Mouse (Mus musculus) kidney, postnatal 0 days (tissue): ENCODE data around the gene Tenm1. TPM values are rescaled to one million over a fixed set of nuclear protein-coding genes. Genes with fewer than 3 reads are reported as not detected.

Experiments
- ATAC-seq: fragments of 200-750 bp; cut with Nextera tagmentation; replicated peaks from 2 replicates; pipeline ENCODE4 v1.8.0; 2017; ENCODE audit warnings: low read depth, moderate number of reproducible peaks, moderate TSS enrichment, moderate library complexity; ENCODE audit not compliant: low FRiP score
- DNase-seq: peaks from one replicate; pipeline ENCODE4 v3.0.0-alpha.2; 2016; ENCODE audit warnings: low spot score
- H3K27ac ChIP-seq: fragments of 300-500 bp; sonication (generic); 2 replicates; pipeline ENCODE4 v1.5.1; 2014; ENCODE audit warnings: mild to moderate bottlenecking
- H3K27me3 ChIP-seq: fragments of 300-500 bp; sonication (generic); 2 replicates; pipeline ENCODE4 v1.6.1; 2014; ENCODE audit warnings: low read length, mixed read lengths; ENCODE audit not compliant: insufficient read depth
- H3K36me3 ChIP-seq: fragments of 300-500 bp; sonication (generic); 2 replicates; pipeline ENCODE4 v1.6.1; 2014; ENCODE audit warnings: low read length, mixed read lengths; ENCODE audit not compliant: insufficient read depth
- H3K4me1 ChIP-seq: fragments of 300-500 bp; sonication (generic); replicated peaks from 2 replicates; pipeline ENCODE4 v1.6.1; 2014; ENCODE audit warnings: antibody characterized with exemption, low read length, mixed read lengths; ENCODE audit not compliant: insufficient read depth
- H3K4me2 ChIP-seq: fragments of 300-500 bp; sonication (generic); 2 replicates; pipeline ENCODE4 v1.6.1; 2014; ENCODE audit warnings: mild to moderate bottlenecking, low read length, moderate library complexity, mixed read lengths
- H3K4me3 ChIP-seq: fragments of 300-500 bp; sonication (generic); replicated peaks from 2 replicates; pipeline ENCODE4 v1.5.1; 2014; ENCODE audit warnings: low read depth, low read length
- H3K9ac ChIP-seq: fragments of 300-500 bp; sonication (generic); 2 replicates; pipeline ENCODE4 v1.6.1; 2014; ENCODE audit warnings: low read depth, low read length
- H3K9me3 ChIP-seq: fragments of 300-500 bp; sonication (generic); replicated peaks from 2 replicates; pipeline ENCODE4 v1.6.1; 2016; ENCODE audit warnings: low read length, inconsistent platforms, mixed read lengths
- CTCF ChIP-seq: IDR thresholded peaks from 2 replicates; pipeline ENCODE4 v1.5.1; 2016; ENCODE audit warnings: antibody characterized with exemption, low read depth, mild to moderate bottlenecking, moderate library complexity
- WGBS: fragments of 180-500 bp; shearing (Covaris S2); extraction: QIAGEN DNeasy Blood & Tissue Kit; methylation state at CpG from one replicate; pipeline ENCODE4 v1.1.7; 2014; 5-methylcytosine and 5-hydroxymethylcytosine counted together
- polyA plus RNA-seq: library from polyadenylated mRNA; unstranded; fragments of >200 nt; fragmentation: Nextera tagmentation; extraction: Ambion mirVana; gene quantifications from 2 replicates; pipeline ENCODE4 v1.2.1, GENCODE M21; 2015

Tenm1 gene
- polyA plus RNA-seq, 1 experiment from 2014 or later: 0.37 TPM

DNA sequence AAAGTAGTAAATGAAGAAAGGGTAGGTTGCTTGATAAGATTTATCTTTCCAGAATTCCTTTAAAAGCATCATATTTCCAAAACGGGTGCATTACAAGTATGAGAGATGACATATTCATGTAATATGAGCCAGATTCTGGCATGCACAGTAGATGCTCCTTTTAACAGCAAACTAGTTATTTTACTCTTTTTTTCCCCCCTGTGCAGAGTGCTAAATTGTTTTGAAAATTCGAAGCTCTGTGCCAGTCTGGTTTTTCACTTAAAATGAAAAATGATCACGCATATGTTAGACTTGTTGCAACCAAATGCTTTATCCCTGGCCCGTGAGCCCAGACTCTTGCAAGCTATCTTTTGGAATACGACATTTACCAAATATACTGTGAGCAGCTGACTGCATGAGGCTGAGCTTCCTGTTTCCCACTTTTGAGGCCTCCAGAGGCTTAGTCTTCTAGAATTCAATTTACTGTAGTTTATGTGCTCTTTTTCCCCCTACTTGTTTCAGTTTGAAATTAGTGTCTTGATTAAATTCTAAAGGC lies 226.6 kb downstream of the Tenm1 start:
- ATAC-seq: no peak
- Histone ChIP-seq H3K36me3 (no peaks in the 10 kb centered on the region), H3K27ac (no peak overlapping the region), H3K4me2 (no peak overlapping the region), H3K9me3 (no peaks in the 10 kb centered on the region), H3K4me3 (no peak overlapping the region), H3K4me1 (no peaks in the 10 kb centered on the region), H3K9ac (no peak overlapping the region), H3K27me3 (no peaks in the 10 kb centered on the region)
- 72% methylated on average over 5 of the region's 5 CpGs for WGBS
- TF ChIP-seq CTCF: no peak
- DNase-seq: peak; percentile 0

DNA sequence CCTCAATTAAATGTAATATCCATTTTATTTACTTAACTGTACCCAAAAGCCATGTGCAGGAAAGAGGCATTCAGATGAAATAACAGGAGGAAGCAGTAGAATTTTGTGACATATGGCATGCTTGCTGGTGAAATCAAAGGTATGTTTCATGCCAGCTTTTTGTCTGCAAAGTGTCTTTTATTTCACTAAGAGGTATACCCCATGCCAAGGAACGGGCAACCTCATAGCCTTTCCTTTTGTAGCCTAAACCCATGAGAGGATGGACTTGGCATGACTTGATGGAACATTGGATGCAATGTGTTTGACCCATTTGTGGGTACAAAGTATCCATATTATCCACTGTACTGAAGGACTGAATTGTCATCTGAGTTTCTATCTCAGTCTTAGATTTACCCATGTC lies 246.0 kb downstream of the Tenm1 start:
- H3K4me2 ChIP-seq: no peak overlapping the region
- H3K4me1 ChIP-seq: no peaks in the 10 kb centered on the region
- H3K9me3 ChIP-seq: no peaks in the 10 kb centered on the region
- no peaks in the 10 kb centered on the region for H3K36me3 ChIP-seq
- WGBS: 78% methylated on average over 1 of the region's 1 CpGs
- DNase-seq (no peak), ATAC-seq (no peak)
- H3K4me3 ChIP-seq: no peak overlapping the region
- H3K27ac ChIP-seq: no peak overlapping the region
- H3K9ac ChIP-seq: no peak overlapping the region
- TF ChIP-seq CTCF: no peak
- no peaks in the 10 kb centered on the region for H3K27me3 ChIP-seq

DNA sequence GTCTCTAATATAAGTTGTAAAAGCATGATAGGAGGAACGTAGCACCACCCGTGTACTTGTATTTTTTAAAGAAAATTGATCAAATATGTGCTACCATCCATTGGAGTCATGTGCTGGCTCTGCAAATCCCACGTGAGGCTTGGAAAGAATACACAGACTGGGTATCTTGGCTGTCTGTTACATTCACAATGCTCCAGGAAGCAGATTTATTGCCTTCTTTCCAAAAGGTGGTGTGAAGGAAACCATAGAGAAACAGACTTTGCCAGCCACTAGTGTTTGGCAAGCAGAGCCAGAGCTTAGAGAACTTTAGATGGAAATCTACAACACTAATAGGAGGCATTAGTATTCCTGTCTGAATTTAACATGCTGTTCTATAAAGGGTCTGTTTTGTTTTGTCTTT lies 277.4 kb downstream of the Tenm1 start:
- H3K4me1 ChIP-seq: no peaks in the 10 kb centered on the region
- no peak overlapping the region for H3K4me3 ChIP-seq
- no peak for TF ChIP-seq CTCF
- H3K4me2 ChIP-seq: no peak overlapping the region
- H3K27me3 ChIP-seq: no peaks in the 10 kb centered on the region
- DNase-seq (no peak), ATAC-seq (no peak)
- WGBS: 74% methylated on average over 3 of the region's 3 CpGs
- no peak overlapping the region for H3K9ac ChIP-seq
- no peaks in the 10 kb centered on the region for H3K9me3 ChIP-seq
- no peak overlapping the region for H3K27ac ChIP-seq
- H3K36me3 ChIP-seq: no peaks in the 10 kb centered on the region

DNA sequence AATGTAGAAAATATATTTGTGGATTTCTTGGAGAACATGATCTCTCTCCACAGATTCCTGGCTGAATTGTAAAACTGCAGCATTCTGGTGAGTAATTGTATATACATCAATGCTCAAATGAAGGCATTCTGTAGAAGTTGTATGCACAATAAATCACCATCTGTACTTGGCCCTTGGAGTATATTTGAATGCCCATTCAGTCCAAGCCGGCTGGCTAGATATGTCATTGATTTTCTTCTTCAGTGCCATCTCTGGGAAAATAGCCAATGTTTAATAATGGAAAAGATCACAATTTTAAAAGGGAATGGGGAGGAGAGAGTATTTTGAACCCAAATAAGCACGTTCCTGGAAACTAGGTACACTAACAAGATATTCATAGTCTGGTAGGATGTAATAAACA lies 299.2 kb downstream of the Tenm1 start:
- Histone ChIP-seq H3K27ac (no peak overlapping the region), H3K4me3 (no peak overlapping the region), H3K36me3 (no peaks in the 10 kb centered on the region), H3K4me2 (no peak overlapping the region), H3K9me3 (no peaks in the 10 kb centered on the region), H3K9ac (no peak overlapping the region), H3K4me1 (no peaks in the 10 kb centered on the region), H3K27me3 (no peaks in the 10 kb centered on the region)
- ATAC-seq: no peak
- WGBS: 66% methylated on average over 2 of the region's 2 CpGs
- TF ChIP-seq CTCF: no peak
- DNase-seq: no peak

DNA sequence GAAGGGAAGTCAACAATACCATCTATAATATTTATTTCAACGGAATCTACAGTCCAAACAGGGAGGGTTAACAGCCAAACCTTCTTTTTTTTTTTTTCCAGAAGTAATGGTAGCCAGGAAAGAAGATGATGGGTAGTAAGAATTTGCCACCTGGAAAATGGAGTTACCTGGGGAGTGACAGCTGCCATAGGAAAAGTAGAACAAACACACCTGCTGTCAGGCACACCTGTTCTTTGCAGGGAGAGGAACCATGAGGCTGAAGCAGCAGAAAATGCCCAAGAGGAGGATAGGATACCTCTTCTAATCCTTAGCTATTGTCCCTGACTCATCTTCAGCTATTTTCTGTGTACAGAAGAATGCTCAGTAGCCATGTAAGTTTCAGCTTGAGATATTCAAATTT lies 306.4 kb downstream of the Tenm1 start:
- Histone ChIP-seq H3K9me3 (no peaks in the 10 kb centered on the region), H3K27me3 (no peaks in the 10 kb centered on the region), H3K36me3 (no peaks in the 10 kb centered on the region), H3K4me3 (no peak overlapping the region), H3K4me2 (no peak overlapping the region), H3K9ac (no peak overlapping the region), H3K4me1 (no peaks in the 10 kb centered on the region), H3K27ac (no peak overlapping the region)
- TF ChIP-seq CTCF: no peak
- WGBS: 80% methylated on average over 1 of the region's 1 CpGs
- ATAC-seq (no peak), DNase-seq (no peak)

DNA sequence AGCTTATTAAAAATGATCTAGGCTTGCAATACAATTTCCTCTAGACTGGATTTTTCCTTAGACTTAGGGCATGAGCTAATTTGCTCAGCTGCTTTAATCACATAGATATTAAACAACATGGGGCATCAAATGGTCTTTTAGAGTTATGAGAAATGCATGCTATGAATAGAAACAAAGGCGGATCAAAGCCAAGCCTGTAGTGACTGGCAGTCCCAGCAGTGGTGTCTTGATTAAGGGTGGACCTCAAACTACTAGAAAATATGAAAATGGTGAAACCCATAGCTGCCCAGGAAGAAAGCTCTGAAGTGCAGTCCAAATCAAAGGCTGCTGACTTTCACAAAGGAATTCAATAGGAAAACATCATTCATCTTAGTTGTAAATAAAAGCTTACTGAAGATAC lies 306.9 kb downstream of the Tenm1 start:
- Histone ChIP-seq H3K36me3 (no peaks in the 10 kb centered on the region), H3K27me3 (no peaks in the 10 kb centered on the region), H3K4me3 (no peak overlapping the region), H3K4me2 (no peak overlapping the region), H3K27ac (no peak overlapping the region), H3K4me1 (no peaks in the 10 kb centered on the region), H3K9ac (no peak overlapping the region), H3K9me3 (no peaks in the 10 kb centered on the region)
- 75% methylated on average over 1 of the region's 1 CpGs for WGBS
- TF ChIP-seq CTCF: no peak
- DNase-seq (no peak), ATAC-seq (no peak)

DNA sequence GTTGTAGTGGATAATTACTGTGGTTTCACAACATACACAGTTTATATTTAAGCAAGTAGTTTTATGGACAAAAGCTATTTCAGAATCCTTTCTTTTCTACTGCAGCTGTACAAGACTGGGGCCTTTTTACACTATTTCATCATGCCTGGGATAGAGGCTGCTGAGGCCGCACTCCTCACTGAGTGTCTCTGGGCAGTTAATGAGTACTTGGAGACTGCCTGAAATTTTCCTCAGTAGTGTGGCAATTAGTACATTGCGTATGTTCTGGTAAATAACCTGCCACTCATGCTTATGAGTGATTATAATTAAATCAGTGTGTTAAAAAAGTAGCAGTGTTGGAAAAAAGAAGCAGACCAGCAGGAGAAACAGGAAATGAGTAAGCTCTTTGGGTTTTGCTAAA lies 442.8 kb downstream of the Tenm1 start:
- Histone ChIP-seq H3K27ac (no peak overlapping the region), H3K27me3 (no peaks in the 10 kb centered on the region), H3K4me2 (no peak overlapping the region), H3K4me3 (no peak overlapping the region), H3K36me3 (no peaks in the 10 kb centered on the region), H3K9ac (no peak overlapping the region), H3K9me3 (no peaks in the 10 kb centered on the region), H3K4me1 (no peaks in the 10 kb centered on the region)
- DNase-seq: no peak
- no peak for TF ChIP-seq CTCF
- ATAC-seq: no peak
- WGBS: 89% methylated on average over 2 of the region's 2 CpGs
